Mouse (Mus musculus): Measurements from ENCODE around the gene Hcn3. TPM values are rescaled to one million over a fixed set of nuclear protein-coding genes. Genes with fewer than 3 reads are reported as not detected.

Hcn3 gene
- 3.0 and 3.2 TPM in 2 replicates for polyA plus RNA-seq (2015; fragmentation: Nextera tagmentation; extraction: Ambion mirVana)

DNA sequence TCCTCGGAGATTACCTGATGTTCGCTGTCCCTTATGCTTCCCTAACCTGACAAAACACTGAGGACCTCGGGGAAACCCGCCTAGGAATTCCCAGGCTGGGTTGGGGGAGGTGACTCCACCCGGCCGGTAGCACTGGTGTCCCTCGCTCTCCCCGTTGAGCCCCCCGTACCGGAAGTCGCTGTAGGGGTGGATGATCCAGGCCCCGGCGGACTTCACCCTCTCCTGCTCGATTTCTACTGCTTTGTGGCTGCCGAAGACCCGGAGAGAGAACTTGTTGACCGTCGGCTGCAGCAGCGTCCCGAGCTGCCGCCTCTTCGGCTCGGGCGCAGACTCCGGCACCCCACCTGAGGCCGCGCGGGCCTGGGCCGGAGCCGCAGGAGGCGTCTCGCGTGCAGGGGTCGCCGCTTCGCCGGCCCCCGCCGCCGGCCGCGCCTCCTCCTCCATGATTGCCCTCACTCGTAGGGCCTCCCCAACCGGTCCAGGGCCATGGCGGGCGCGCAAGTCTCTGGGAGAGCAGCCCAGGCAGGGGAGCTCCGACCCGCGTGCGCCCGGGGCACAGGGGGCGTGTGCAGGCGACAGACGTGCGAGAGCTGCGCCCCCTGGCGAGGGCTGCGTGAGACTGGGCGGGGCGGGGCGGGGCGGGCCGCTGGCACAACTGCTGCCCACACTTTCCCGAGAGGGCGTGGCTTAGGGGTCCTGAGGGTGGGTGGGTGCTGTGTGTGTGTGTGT lies at the start of gene Hcn3:
Hcn3 (minus strand) TSS at position 581 of the 729 bp plus-strand sequence.
- Histone ChIP-seq H3K36me3 (no peaks in the 10 kb centered on the region), H3K4me3 (replicated peaks) (peak within 1 kb of the TSS; percentile 63), H3K9ac (peak within 1 kb of the TSS; percentile 44), H3K27ac (replicated peaks) (no peak within 1 kb of the TSS), H3K4me1 (peaks cover 28% of the 10 kb centered on the region), H3K9me3 (replicated peaks) (no peaks in the 10 kb centered on the region), H3K4me2 (replicated peaks) (peak within 1 kb of the TSS; percentile 99), H3K27me3 (peaks cover 13% of the 10 kb centered on the region)
- peak; percentile 75 for ATAC-seq (ENCODE audit: insufficient number of reproducible peaks, low FRiP score, low TSS enrichment, low read depth)
- under 1% methylated on average over 65 of the region's 66 CpGs for WGBS

DNA sequence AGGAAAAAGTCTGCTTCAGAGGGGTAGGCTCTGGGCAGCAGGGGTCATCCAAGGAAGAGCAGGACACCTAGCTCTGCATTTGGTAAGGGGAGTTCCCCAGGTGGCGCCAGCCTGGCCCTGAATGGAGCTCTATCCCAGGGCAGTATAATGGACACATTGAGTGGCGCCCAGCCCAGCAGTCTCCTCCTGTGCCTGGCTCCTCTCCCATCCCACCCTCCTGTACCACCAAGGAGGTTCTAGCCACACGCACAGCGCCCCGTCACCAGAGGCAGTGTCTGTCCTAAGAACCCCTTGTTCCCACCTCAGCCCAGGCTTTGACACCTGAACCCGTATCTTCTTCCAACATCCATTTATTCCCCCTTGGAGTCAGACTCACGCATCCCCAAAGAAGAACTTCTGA lies 49.7 kb upstream of the Hcn3 start:
- Histone ChIP-seq H3K36me3 (peaks cover 63% of the 10 kb centered on the region), H3K4me3 (replicated peaks) (no peak overlapping the region), H3K4me1 (peaks cover 29% of the 10 kb centered on the region), H3K27ac (replicated peaks) (peak overlapping the region; percentile 56; the same call in 1 of the 2 replicates), H3K9me3 (replicated peaks) (no peaks in the 10 kb centered on the region), H3K9ac (no peak overlapping the region), H3K4me2 (replicated peaks) (no peak overlapping the region), H3K27me3 (no peaks in the 10 kb centered on the region)
- 88% methylated on average over 7 of the region's 7 CpGs for WGBS
- no peak for ATAC-seq (ENCODE audit: insufficient number of reproducible peaks, low FRiP score, low TSS enrichment, low read depth)

DNA sequence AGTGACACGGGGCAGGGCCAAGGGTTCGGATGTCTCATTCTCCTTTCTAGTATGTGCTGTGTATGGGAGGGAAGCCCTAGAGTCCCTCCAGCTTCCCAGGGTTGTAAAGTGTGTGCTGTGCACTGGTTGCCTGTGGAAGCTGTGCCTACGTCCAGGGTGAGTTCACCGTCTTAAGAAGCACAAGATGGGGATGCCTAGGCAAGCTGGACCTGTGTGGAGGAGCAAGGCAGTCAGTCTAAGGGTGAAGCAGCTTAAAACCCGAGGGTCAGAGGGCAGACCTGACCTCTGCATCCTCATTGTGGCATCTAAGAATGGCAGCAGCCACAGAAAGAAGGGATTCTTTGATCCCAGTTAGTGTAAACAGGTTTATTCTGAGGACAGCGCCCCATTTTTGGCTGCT lies 48.7 kb upstream of the Hcn3 start:
- H3K4me3 ChIP-seq (replicated peaks): no peak overlapping the region
- H3K27ac ChIP-seq (replicated peaks): 0 out of 2 replicates have a peak overlapping the region, but pooled peaks have one; percentile 23
- peaks cover 65% of the 10 kb centered on the region for H3K36me3 ChIP-seq
- H3K9me3 ChIP-seq (replicated peaks): no peaks in the 10 kb centered on the region
- no peak for ATAC-seq (ENCODE audit: insufficient number of reproducible peaks, low FRiP score, low TSS enrichment, low read depth)
- H3K4me1 ChIP-seq: peaks cover 24% of the 10 kb centered on the region
- 80% methylated on average over 6 of the region's 6 CpGs for WGBS
- H3K4me2 ChIP-seq (replicated peaks): no peak overlapping the region
- H3K27me3 ChIP-seq: no peaks in the 10 kb centered on the region
- no peak overlapping the region for H3K9ac ChIP-seq

DNA sequence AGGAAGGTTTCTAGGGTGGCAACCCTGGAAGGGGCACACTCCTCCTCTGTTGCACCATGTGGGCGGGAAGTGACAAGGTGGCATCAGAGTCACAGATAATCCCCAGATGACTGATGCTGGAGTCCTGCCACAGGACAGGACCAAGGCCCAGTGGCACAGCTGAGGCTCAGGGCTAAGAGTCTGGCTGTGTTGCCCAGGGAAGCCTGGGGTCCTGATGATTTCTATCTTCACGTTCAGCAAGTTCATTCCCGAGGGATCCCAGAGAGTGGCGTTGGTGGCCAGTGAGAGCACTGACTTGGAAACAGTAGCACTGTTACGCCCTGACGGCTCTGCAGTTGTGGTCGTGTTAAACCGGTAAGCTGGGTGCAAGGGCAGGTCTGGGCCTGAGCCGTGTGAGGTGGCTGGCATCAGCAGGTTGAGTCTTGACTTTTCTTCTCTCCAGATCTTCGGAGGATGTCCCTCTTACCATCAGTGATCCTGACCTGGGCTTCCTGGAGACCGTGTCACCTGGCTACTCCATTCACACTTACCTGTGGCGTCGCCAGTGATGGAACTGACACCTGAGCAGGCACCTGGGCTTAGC lies 48.2 kb upstream of the Hcn3 start:
- Histone ChIP-seq H3K27ac (replicated peaks) (0 out of 2 replicates have a peak overlapping the region, but pooled peaks have one; percentile 23), H3K27me3 (no peaks in the 10 kb centered on the region), H3K4me2 (replicated peaks) (no peak overlapping the region), H3K9me3 (replicated peaks) (no peaks in the 10 kb centered on the region), H3K36me3 (peaks cover 65% of the 10 kb centered on the region), H3K4me3 (replicated peaks) (no peak overlapping the region), H3K4me1 (peaks cover 27% of the 10 kb centered on the region), H3K9ac (no peak overlapping the region)
- ATAC-seq (ENCODE audit: insufficient number of reproducible peaks, low FRiP score, low TSS enrichment, low read depth): no peak
- 74% methylated on average over 13 of the region's 13 CpGs for WGBS

DNA sequence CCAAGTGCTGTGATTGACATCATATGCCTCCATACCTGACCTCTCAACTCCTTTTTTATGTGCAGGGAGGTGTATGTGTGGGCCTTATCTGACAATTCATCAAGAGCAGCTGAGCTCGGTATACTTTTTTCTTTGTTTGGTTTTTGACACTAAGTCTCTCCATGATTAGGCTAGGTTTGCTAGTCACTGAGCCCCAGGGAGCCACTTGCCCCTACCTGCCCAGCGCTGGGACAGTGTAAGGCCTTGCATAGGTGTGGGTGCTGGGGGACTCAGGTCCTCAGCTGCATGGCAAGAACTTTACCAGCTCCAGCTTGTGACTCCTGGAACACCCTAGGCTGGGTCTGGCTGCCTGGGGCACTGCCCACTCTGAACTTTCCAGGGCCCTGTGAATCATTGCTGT lies 46.7 kb upstream of the Hcn3 start:
- no peak overlapping the region for H3K27ac ChIP-seq (replicated peaks)
- H3K36me3 ChIP-seq: peaks cover 65% of the 10 kb centered on the region
- H3K27me3 ChIP-seq: no peaks in the 10 kb centered on the region
- ATAC-seq (ENCODE audit: insufficient number of reproducible peaks, low FRiP score, low TSS enrichment, low read depth): no peak
- H3K9ac ChIP-seq: no peak overlapping the region
- no peaks in the 10 kb centered on the region for H3K9me3 ChIP-seq (replicated peaks)
- no peak overlapping the region for H3K4me2 ChIP-seq (replicated peaks)
- H3K4me3 ChIP-seq (replicated peaks): no peak overlapping the region
- 70% methylated on average over 2 of the region's 2 CpGs for WGBS
- H3K4me1 ChIP-seq: peaks cover 20% of the 10 kb centered on the region

DNA sequence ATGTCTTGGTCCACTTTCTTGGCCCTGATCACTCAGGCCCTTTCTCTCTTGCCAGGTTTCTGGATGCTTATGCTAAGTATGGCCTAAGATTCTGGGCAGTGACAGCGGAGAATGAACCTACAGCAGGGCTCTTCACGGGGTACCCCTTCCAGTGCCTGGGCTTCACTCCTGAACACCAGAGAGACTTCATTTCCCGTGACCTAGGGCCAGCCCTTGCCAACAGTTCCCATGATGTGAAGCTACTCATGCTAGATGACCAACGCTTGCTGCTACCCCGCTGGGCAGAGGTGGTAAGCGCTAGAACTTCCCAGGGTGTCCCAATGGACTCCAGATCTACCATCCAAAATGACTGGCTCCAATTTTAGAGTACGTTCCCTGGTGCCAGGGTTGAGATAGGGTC lies 46.1 kb upstream of the Hcn3 start:
- Histone ChIP-seq H3K27me3 (no peaks in the 10 kb centered on the region), H3K9ac (no peak overlapping the region), H3K27ac (replicated peaks) (no peak overlapping the region), H3K36me3 (peaks cover 65% of the 10 kb centered on the region), H3K4me1 (peaks cover 14% of the 10 kb centered on the region), H3K4me2 (replicated peaks) (no peak overlapping the region), H3K9me3 (replicated peaks) (no peaks in the 10 kb centered on the region), H3K4me3 (replicated peaks) (no peak overlapping the region)
- no peak for ATAC-seq (ENCODE audit: insufficient number of reproducible peaks, low FRiP score, low TSS enrichment, low read depth)
- WGBS: 90% methylated on average over 7 of the region's 7 CpGs

DNA sequence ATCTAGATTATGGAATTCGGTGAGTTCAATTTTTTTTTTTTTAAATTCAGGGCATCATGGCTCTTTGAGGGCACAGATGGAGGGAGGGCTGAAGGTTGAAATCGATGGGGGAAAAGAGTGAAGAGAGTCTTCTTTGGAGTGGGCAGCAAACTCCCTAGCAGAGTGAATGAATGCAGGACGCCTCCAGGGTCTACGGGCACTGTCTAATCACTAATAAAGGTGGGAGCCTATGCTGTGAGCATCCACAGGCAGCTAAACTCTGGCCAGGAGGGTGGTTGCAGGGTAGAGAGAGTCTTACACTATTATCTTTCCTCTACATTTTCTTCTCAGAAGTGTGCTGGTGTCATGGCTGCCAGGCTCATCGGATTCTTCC lies 43.1 kb upstream of the Hcn3 start:
- peaks cover 36% of the 10 kb centered on the region for H3K36me3 ChIP-seq
- peaks cover 6% of the 10 kb centered on the region for H3K4me1 ChIP-seq
- H3K27ac ChIP-seq (replicated peaks): 0 out of 2 replicates have a peak overlapping the region, but pooled peaks have one; percentile 18
- peak overlapping the region; percentile 58 for H3K4me2 ChIP-seq (replicated peaks)
- H3K27me3 ChIP-seq: no peaks in the 10 kb centered on the region
- H3K4me3 ChIP-seq (replicated peaks): peak overlapping the region; percentile 58
- no peak for ATAC-seq (ENCODE audit: insufficient number of reproducible peaks, low FRiP score, low TSS enrichment, low read depth)
- 32% methylated on average over 5 of the region's 5 CpGs for WGBS
- no peaks in the 10 kb centered on the region for H3K9me3 ChIP-seq (replicated peaks)
- peak overlapping the region; percentile 33 for H3K9ac ChIP-seq

DNA sequence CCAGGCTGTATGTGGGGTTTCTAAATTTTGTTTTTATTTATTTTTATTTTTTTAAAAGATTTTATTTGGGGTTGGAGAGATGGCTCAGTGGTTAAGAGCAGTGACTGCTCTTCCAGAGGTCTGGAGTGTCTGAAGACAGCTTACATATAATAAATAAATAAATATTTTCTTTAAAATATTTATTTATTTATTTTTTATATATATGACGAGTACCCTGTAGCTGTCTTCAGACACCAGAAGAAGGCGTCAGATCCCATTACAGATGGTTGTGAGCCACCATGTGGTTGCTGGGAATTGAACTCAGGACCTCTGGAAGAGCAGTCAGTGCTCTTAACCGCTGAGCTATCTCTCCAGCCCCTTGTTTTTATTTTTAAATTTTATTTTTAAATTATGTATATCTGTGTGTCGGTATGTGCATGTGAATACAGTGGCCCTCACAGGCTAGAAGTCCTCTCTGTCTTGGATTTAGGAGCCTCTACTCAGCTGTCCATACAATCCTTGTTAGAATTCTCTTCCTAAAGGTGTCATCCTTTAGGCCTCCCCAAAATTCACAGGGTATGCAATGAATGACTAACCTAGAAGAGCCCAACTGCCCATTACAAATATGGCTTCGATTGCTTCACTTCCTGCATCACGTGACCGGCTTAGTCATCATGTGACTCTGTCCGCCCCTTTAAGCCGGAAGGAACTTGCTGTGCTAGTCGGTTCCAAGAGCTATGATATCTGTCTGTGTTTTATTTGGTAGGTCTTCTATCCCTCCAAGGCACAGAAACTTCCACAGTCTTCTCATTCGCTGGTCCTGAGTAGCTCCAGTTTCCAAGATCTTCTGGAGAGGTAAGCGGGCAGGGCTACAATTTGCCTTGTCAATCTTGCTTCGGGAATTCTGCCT lies 42.5 kb upstream of the Hcn3 start, which contains the start of gene Gba:
Gba (plus strand) TSS at position 676 of the 889 bp plus-strand sequence.
- H3K4me2 ChIP-seq (replicated peaks): peak within 1 kb of the TSS; percentile 58
- H3K27ac ChIP-seq (replicated peaks): 0 out of 2 replicates have a peak within 1 kb of the TSS, but pooled peaks have one; percentile 18
- 25% methylated on average over 13 of the region's 13 CpGs for WGBS
- peaks cover 30% of the 10 kb centered on the region for H3K36me3 ChIP-seq
- H3K4me1 ChIP-seq: peaks cover 6% of the 10 kb centered on the region
- H3K9ac ChIP-seq: peak within 1 kb of the TSS; percentile 33
- no peaks in the 10 kb centered on the region for H3K9me3 ChIP-seq (replicated peaks)
- peak within 1 kb of the TSS; percentile 58 for H3K4me3 ChIP-seq (replicated peaks)
- no peaks in the 10 kb centered on the region for H3K27me3 ChIP-seq
- ATAC-seq (ENCODE audit: insufficient number of reproducible peaks, low FRiP score, low TSS enrichment, low read depth): peak; percentile 78

DNA sequence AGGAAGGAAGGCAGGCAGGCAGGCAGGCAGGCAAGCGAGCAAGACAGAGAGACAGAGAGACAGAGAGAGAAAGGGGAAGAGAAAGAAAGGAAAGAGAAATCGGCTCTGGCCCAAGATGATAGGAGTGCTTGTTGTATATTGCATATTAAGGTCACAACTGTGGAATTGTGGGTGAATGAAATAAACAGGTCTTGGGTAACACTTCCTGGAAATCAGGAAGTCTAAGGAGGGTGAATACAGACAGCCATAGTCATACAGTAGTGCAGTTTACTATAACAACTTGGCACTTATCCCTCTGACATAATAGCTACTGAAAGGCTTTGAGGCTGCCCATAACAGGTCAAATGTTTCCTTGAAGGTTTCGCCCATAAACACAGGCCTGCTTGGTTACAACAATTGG lies 39.8 kb upstream of the Hcn3 start:
- Histone ChIP-seq H3K27me3 (no peaks in the 10 kb centered on the region), H3K9me3 (replicated peaks) (no peaks in the 10 kb centered on the region), H3K4me1 (peaks cover 19% of the 10 kb centered on the region), H3K4me3 (replicated peaks) (no peak overlapping the region), H3K9ac (no peak overlapping the region), H3K36me3 (peaks cover 3% of the 10 kb centered on the region), H3K27ac (replicated peaks) (no peak overlapping the region), H3K4me2 (replicated peaks) (no peak overlapping the region)
- WGBS: 81% methylated on average over 3 of the region's 3 CpGs
- ATAC-seq (ENCODE audit: insufficient number of reproducible peaks, low FRiP score, low TSS enrichment, low read depth): no peak

DNA sequence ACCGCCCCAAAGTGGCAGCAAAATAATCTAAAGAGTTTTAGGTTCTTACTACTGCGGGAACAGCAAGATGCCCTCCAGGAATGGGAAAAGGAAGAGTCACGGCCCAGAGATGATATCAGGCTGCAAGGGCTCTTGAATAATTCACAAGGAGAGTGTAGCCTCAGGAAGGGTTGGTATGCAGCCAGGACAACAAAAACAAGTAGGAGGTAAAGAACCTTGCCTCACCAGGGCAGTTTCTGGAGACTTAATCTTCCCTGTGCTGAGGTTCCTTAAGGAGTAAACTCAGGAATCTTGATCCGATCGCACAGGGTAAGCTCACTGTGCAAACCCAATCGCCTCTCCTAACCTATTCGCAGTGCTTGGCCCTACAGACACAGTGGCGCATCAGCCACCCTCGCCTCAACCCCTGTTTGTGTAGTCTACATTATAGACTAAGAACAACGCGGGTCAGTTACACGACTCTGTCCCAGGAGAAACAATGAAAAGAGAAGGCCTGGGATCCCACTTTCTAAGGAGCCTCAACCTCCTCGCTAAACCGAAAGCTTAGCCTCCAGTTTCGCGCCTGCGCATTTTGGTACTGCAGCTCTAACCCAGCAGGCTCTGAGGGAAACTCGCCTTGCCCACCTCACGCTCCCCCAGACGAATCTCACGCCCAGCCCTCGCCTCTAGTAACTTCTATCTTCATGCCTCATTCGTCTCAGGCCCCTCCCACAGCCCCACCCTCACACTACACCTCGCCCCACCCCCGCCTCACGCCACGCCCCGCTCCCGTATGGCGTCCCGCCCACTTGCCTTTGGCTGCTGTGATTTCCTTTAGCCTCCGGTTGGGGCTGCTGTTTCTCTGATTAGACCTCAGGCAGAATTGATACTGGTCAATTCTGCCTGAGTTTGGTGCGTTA lies 36.2 kb upstream of the Hcn3 start:
- Histone ChIP-seq H3K4me3 (replicated peaks) (peak overlapping the region; percentile 48), H3K9ac (peak overlapping the region; percentile 65), H3K9me3 (replicated peaks) (no peaks in the 10 kb centered on the region), H3K4me2 (replicated peaks) (peak overlapping the region; percentile 62), H3K27ac (replicated peaks) (peak overlapping the region; percentile 83), H3K4me1 (peaks cover 13% of the 10 kb centered on the region), H3K27me3 (no peaks in the 10 kb centered on the region), H3K36me3 (no peaks in the 10 kb centered on the region)
- 4% methylated on average over 33 of the region's 33 CpGs for WGBS
- ATAC-seq (ENCODE audit: insufficient number of reproducible peaks, low FRiP score, low TSS enrichment, low read depth): peak; percentile 98
